Mouse (Mus musculus): ENCODE data around the gene Cct4.

Cct4 gene

DNA sequence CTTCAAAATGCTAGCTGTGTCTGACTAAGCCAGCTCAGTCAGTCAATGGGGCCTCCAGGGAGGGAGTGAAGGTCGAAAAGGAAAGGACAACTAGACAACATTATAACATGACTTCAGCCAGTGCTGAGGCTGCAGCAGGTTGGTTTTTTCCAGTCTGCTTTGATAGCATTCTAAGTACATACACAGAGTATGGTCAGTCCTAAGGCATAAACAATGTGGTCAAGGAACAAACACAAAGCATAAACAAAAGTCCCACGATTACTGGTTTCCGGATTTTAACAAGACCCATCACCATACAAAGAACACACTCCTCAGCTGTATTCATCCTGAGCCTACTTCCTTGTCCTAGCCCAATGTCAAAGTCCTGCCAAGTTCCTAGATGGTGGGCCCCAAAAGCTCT lies 4.8 kb upstream of the Cct4 start:
- DNase-seq: no peak

- no peak for DNase-seq
Measured at GRCm38 (mm10) chr11:22987357-22987756, 3.0 kb upstream of the Cct4 start.

DNA sequence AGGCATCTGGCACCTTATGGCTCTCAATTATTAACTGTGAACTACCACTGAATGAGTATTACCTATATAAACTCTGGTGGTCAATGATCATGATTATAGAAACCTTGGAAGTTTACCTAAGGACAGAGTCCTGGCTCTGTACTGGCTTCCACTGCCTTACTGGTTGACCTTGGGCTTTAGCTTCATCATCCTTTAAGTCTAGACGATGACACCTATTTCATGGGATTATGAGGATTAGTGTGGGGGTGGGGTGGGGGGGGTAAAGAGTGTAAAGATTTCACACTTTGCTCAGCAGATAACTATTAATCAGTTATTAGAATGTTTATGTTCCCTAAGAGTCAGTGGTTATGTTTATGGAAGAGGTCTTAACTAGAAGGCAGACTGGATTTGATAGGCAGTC lies 533 bp upstream of the Cct4 start:
- DNase-seq: no peak

GRCm38 (mm10) chr11:22991218-22991835 lies 1.0 kb downstream of the Cct4 start:
- no peak for DNase-seq

DNA sequence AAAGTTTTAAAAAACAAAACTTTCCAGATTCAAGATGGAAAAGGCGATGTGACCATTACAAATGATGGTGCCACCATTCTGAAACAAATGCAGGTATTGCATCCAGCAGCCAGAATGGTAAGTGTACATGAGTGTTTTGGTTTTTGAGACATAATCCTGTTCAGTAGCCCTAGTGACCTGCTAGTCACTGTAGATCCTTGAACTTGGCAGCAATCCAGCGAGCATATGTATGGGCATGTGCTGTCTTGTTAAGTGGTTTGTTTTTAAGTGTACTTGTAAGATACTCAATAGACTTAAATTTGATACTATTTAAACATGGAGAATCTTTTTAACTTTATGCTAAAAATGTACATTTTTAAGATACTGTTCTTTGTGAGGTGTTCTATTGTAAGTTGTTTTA lies 4.0 kb downstream of the Cct4 start:
- no peak for DNase-seq

- DNase-seq: no peak
Measured at GRCm38 (mm10) chr11:22995461-22995860, 5.1 kb downstream of the Cct4 start.

DNA sequence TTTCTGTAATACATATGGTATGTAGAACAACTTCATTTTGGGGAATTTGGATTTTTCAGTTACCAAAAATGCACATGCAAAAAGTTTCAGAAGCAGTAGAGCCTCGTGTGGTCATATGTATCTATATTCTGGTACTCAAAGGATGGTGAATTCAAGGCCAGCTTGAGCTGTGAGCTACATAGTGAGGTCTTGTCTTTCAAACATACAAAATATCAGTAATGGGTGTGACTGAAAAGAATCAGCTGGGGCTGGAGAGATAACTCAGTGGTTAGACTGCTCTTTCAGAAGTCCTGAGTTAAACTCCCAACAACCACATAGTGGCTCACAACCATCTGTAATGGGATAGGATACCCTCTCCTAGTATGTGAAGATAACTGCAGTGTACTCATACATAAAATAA lies 8.0 kb downstream of the Cct4 start:
- no peak for DNase-seq

DNA sequence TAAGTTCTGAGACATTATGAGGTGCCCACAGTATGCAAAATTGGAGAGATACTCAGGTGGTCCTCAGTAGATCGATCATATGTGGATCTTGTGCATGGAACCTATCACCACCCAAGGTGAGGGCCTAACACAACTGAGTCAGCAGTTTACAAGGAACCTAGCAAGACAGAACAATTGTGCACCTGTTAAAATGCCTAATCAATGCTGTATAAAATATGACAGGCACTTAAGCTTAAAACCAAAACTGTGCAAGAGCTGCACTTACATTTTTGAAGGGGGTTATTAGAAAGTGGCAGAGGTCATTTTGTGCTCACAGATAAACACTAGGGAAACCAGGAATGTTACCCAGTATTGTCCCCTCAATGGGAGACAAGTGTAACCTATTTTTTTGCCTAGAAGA lies 15.0 kb downstream of the Cct4 start:
- no peak for DNase-seq

- DNase-seq: no peak
Measured at GRCm38 (mm10) chr11:23007166-23007480, 16.8 kb downstream of the Cct4 start.

- peak; percentile 40 for DNase-seq
Measured at GRCm38 (mm10) chr11:23007481-23008180, 17.3 kb downstream of the Cct4 start, which contains the start of gene Fam161a. Gene Fam161a (plus strand): TSS chr11:23007531.

DNA sequence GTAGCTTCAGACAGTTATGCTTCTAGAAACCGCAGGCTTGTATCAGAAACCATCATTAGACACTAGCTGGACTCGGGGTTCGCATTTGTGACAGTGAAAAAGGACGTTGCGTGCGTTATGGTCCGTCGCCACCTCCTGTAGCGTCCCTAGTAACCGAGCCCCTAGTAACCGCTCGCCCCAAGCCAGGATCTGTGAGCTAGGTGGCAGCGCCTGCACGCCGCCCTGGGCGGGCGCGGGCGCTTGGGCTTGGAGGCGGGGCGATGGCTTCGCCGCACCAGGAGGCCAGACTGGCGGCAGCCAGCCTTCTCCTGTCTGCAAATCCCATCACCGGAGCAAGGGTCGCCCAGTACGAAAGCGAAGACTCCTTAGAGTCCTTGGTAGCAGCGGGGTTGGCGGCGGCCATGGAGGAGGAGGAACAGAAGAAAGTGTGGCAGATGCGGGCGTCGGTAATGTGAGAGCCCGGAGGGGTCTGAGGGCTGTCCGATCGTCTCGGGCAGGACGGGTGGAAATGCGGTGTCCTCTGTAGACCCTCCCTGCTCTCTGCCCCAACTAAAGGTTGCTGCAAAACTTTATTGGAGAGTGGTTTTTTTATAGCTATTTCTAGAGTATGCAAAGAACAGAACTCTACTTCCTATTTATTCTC lies 18.0 kb downstream of the Cct4 start:
- DNase-seq: peak; percentile 66

DNA sequence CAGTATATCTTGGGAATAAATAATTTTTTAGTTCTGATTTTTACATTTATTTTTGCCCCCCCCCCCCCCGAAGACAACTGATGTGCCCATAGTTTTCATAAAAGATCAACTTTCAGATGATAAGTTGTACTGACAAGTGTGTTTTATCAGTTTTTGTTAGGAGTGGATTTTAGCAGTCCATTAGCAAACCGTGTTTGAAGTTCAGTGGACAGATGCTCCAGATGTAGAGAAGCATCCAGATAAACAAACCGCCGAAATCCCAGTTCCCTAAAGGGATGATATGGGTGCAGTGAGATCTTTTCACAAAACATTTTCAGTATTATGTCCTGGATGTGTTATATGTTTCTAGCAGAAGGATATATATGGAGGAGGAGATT lies 18.5 kb downstream of the Cct4 start:
- no peak for DNase-seq

GRCm38 (mm10) chr11:23013096-23013495 lies 22.8 kb downstream of the Cct4 start:
- DNase-seq: no peak

GRCm38 (mm10) chr11:23013580-23014294 lies 23.4 kb downstream of the Cct4 start:
- peak; percentile 7 for DNase-seq

- no peak for DNase-seq
Measured at GRCm38 (mm10) chr11:23014996-23015395, 24.7 kb downstream of the Cct4 start.

- DNase-seq: no peak
Measured at GRCm38 (mm10) chr11:23017943-23018342, 27.6 kb downstream of the Cct4 start.

DNA sequence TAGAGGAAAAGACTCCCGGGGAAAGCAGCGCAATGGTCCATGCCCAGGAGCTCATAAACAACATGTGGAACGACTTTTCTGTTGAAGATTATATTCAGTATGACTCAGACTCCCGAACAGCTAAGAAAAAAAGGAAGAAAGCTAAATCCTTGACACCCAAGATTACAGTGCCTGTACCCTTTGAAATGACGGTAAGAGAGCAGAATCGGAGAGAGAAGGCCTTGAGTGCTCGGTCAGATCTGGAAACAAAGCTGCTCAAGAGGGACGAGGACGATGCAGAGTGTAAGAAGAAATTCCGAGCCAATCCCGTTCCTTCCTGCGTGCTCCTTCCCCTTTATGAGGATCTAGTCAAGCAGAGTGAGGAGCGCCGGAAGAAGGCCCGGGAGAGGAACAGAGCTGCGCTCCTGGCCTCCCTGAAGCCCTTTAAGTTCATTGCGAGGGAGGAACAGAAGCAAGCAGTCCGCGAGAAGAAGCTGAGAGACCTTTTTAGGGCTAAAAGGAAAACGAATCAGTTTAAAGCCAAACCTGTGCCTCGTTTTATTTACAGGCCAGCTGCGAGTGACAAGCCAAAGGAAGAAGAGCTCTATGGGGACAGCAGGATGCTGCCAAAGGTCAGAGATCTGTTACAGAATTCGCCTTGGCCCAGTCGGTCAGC lies 29.9 kb downstream of the Cct4 start:
- DNase-seq: no peak

DNA sequence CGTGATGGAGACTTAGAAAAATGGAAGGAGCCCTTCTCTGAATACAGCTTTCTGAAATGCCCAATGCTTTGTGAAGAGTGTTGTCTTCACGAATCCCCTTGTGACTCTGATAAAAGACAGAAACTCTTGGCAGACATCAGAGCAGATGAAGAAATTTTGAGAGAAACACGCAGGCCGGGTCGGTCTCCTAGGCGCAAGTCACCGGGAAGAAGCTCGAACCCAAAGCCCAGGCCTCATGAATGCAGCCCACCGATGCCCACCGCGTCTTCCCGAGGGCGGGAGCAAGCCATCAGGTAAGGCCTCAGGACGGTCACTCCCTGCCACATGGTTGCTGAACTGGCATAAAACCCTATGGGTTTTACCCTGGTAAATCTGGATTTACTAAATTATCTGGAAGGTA lies 30.5 kb downstream of the Cct4 start:
- DNase-seq: no peak

DNA sequence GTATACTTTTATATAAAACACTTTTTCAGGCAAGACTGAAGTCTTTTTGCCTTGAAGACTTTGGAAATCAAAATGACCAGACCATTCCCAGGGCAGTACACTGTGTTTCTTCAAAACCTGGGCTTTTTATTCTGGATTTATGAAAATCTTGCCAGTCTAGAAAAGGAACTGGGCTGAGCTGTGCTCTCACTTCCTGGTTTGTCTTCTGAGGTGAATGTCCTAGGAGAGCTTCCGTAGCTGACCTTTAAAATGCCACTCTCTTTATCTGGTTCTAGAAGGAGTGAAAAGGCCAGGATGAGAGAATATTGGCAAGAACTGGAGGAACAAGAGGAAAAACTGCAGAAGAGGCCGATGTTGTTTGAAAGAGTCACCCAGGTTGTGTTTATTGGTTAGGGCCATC lies 32.8 kb downstream of the Cct4 start:
- no peak for DNase-seq

DNA sequence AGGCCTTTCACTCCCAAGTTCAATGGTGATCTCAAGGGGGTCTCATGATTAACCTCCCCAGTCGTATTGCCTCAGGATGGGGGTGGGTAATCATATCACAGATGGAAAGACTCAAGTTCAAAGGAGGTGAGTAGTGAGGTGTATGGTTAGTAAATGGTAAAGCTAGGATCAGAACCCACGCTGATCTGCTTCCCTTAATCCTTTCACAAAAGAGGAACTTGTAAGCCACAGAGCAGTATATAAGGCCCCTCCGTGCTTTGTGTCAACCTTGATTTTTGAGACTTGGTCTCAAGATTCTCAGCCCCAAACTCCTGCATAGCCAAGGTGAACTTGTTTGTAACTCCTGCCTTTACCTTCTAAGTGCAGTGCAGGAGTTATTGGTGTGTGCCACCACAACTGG lies 33.9 kb downstream of the Cct4 start:
- no peak for DNase-seq

DNA sequence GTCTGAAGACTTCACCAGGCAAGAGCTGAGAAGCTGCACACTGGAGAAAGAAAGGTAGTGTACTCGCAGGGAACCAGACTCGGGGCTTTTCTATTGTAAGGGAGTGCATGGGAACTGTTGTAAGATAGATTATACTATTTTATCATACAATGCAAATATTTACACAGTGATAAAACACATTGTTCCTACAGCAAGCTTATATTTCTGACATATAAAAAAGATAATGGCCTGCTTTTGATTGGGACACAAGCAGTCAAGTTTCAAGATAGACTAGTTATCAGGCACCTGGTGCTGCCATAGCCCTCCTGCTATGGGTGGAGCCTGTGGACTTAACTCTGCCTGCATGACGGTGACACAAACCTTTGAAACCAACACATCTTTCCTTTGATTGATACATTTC lies 38.6 kb downstream of the Cct4 start:
- no peak for DNase-seq

DNA sequence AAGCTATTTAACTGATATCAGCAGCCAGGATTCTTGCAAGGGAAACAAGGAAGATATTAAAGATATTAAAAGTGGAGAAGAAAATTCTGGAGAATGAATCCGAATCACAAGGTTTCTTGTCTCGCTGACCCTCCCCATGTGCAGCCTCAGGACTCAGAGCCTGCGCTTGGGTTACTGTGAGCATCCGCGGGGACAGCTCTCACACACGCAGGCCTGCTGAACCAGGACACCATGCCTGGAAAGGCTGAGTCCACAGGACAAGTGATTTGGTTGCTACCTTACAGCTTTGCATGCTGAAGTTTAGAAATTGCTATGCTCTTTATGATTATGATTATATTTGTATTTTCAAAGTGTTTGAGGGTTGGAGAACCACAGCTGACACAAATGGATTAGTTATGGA lies 39.1 kb downstream of the Cct4 start:
- no peak for DNase-seq

DNA sequence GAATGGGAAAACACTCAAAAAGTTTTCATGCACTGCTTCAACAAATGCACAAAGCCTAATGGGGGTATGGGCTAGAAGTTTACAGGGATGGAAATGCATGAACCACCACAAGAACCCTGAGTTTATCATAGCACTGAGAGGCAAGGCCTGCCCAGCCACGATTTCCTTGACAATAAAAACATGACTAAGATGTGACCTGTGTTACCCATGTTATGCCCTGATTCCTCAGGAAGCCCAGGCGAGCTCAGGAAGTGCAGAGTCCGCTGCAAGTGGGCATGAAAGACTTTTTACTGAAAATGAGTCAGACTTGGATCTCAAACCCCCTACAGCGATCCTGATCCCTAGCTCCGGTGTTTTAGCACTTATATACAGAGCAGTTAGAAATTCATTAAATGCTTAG lies 56.9 kb downstream of the Cct4 start:
- no peak for DNase-seq
